Mouse (Mus musculus) embryonic facial prominence, embryonic 10.5 days (tissue): ENCODE results near the gene Otulin. TPM values are rescaled to one million over a fixed set of nuclear protein-coding genes. Genes with fewer than 3 reads are reported as not detected.
A peak's percentile ranks its signal among the peaks of the same experiment; 100 is the strongest.

Experiments
- DNase-seq: peaks from one replicate; pipeline ENCODE4 v3.0.0-alpha.2; 2017; ENCODE audit warnings: low spot score
- H3K27ac ChIP-seq: fragments of 300-500 bp; sonication (generic); replicated peaks from 2 replicates; pipeline ENCODE4 v1.5.1; 2016; ENCODE audit warnings: mild to moderate bottlenecking
- H3K27me3 ChIP-seq: fragments of 300-500 bp; sonication (generic); replicated peaks from 2 replicates; pipeline ENCODE4 v1.6.1; 2016; ENCODE audit warnings: low read depth, mild to moderate bottlenecking; ENCODE audit not compliant: poor library complexity, severe bottlenecking
- H3K36me3 ChIP-seq: fragments of 300-500 bp; sonication (generic); replicated peaks from 2 replicates; pipeline ENCODE4 v1.6.1; 2016; ENCODE audit warnings: mild to moderate bottlenecking, moderate library complexity
- H3K4me1 ChIP-seq: fragments of 300-500 bp; sonication (generic); 2 replicates; pipeline ENCODE4 v1.6.1; 2016
- H3K4me3 ChIP-seq: fragments of 300-500 bp; sonication (generic); 2 replicates; pipeline ENCODE4 v1.5.1; 2016; ENCODE audit warnings: mild to moderate bottlenecking, moderate library complexity
- H3K9me3 ChIP-seq: fragments of 300-500 bp; sonication (generic); 2 replicates; pipeline ENCODE4 v1.6.1; 2016; ENCODE audit warnings: mild to moderate bottlenecking
- WGBS: fragments of 180-500 bp; shearing (Covaris S2); methylation state at CpG from one replicate; pipeline ENCODE4 v1.1.7; 2016; 5-methylcytosine and 5-hydroxymethylcytosine counted together
- polyA plus RNA-seq: library from polyadenylated mRNA; unstranded; fragments of >200 nt; fragmentation: Nextera tagmentation; extraction: Ambion mirVana; gene quantifications from 2 replicates; pipeline ENCODE4 v1.2.1, GENCODE M21; 2016

Otulin gene
- 26.4 and 27.7 TPM in 2 replicates for polyA plus RNA-seq

- WGBS = 6% methylated on average over 56 of the region's 56 CpGs
- peak within 1 kb of the TSS; percentile 90 for H3K27ac ChIP-seq
- peaks cover 17% of the 10 kb centered on the region for H3K4me1 ChIP-seq
- peaks cover 20% of the 10 kb centered on the region for H3K36me3 ChIP-seq
- H3K27me3 ChIP-seq = no peaks in the 10 kb centered on the region
- peak within 1 kb of the TSS; percentile 85 for H3K4me3 ChIP-seq
- no peaks in the 10 kb centered on the region for H3K9me3 ChIP-seq
- peak; percentile 99 for DNase-seq
These were observed at the start of gene Otulin for GRCm38 (mm10) chr15:27630601-27631383. Gene Otulin (minus strand): TSS chr15:27630693.

- Histone ChIP-seq H3K9me3 (no peaks in the 10 kb centered on the region), H3K36me3 (no peaks in the 10 kb centered on the region)
These were observed 48.0 kb upstream of the Otulin start for GRCm38 (mm10) chr15:27678511-27678910.

GRCm38 (mm10) chr15:27677801-27678200 is 47.3 kb upstream of the Otulin start:
- Histone ChIP-seq H3K4me1 (peaks cover 36% of the 10 kb centered on the region), H3K9me3 (no peaks in the 10 kb centered on the region), H3K4me3 (no peak overlapping the region), H3K36me3 (no peaks in the 10 kb centered on the region), H3K27me3 (peaks cover 26% of the 10 kb centered on the region), H3K27ac (no peak overlapping the region)
- 89% methylated on average over 6 of the region's 6 CpGs for WGBS
- DNase-seq = no peak

More at GRCm38 (mm10) chr15:27678511-27678910, 48.0 kb upstream of the Otulin start:
- H3K27ac ChIP-seq = no peak overlapping the region
- H3K4me3 ChIP-seq = no peak overlapping the region
- peaks cover 38% of the 10 kb centered on the region for H3K4me1 ChIP-seq
- no peak for DNase-seq
- peaks cover 26% of the 10 kb centered on the region for H3K27me3 ChIP-seq
- 82% methylated on average over 9 of the region's 9 CpGs for WGBS

- Histone ChIP-seq H3K27me3 (peaks cover 26% of the 10 kb centered on the region), H3K36me3 (no peaks in the 10 kb centered on the region), H3K9me3 (no peaks in the 10 kb centered on the region), H3K27ac (no peak overlapping the region), H3K4me3 (no peak overlapping the region), H3K4me1 (peaks cover 31% of the 10 kb centered on the region)
- no peak for DNase-seq
- 52% methylated on average over 9 of the region's 9 CpGs for WGBS
These were observed 45.7 kb upstream of the Otulin start for GRCm38 (mm10) chr15:27676211-27676610.

- Histone ChIP-seq H3K27ac (no peak overlapping the region), H3K27me3 (peaks cover 19% of the 10 kb centered on the region), H3K4me3 (no peak overlapping the region), H3K4me1 (peaks cover 21% of the 10 kb centered on the region), H3K36me3 (no peaks in the 10 kb centered on the region), H3K9me3 (no peaks in the 10 kb centered on the region)
- WGBS = 92% methylated on average over 7 of the region's 7 CpGs
- DNase-seq = no peak
These were observed 44.6 kb upstream of the Otulin start for GRCm38 (mm10) chr15:27675122-27675521.

GRCm38 (mm10) chr15:27674041-27674440 is 43.5 kb upstream of the Otulin start:
- Histone ChIP-seq H3K4me3 (no peak overlapping the region), H3K4me1 (peaks cover 19% of the 10 kb centered on the region), H3K27me3 (peaks cover 14% of the 10 kb centered on the region; the same call in 1 of the 2 replicates), H3K9me3 (no peaks in the 10 kb centered on the region), H3K36me3 (no peaks in the 10 kb centered on the region), H3K27ac (no peak overlapping the region)
- DNase-seq = no peak
- WGBS = 86% methylated on average over 6 of the region's 6 CpGs

GRCm38 (mm10) chr15:27673151-27673550 is 42.7 kb upstream of the Otulin start:
- Histone ChIP-seq H3K4me3 (no peak overlapping the region), H3K4me1 (peaks cover 16% of the 10 kb centered on the region), H3K27me3 (peaks cover 8% of the 10 kb centered on the region; the same call in 1 of the 2 replicates), H3K36me3 (no peaks in the 10 kb centered on the region), H3K9me3 (no peaks in the 10 kb centered on the region), H3K27ac (no peak overlapping the region)
- DNase-seq = no peak
- 90% methylated on average over 6 of the region's 6 CpGs for WGBS

GRCm38 (mm10) chr15:27672259-27672658 is 41.8 kb upstream of the Otulin start:
- 64% methylated on average over 8 of the region's 8 CpGs for WGBS
- no peak for DNase-seq
- no peaks in the 10 kb centered on the region for H3K9me3 ChIP-seq
- H3K27ac ChIP-seq = no peak overlapping the region
- H3K27me3 ChIP-seq = peaks cover 5% of the 10 kb centered on the region; the same call in 1 of the 2 replicates
- H3K4me3 ChIP-seq = no peak overlapping the region
- H3K4me1 ChIP-seq = peaks cover 16% of the 10 kb centered on the region
- H3K36me3 ChIP-seq = no peaks in the 10 kb centered on the region

GRCm38 (mm10) chr15:27671612-27672245 is 41.2 kb upstream of the Otulin start:
- peaks cover 5% of the 10 kb centered on the region; the same call in 1 of the 2 replicates for H3K27me3 ChIP-seq
- 87% methylated on average over 10 of the region's 10 CpGs for whole genome bisulfite sequencing
- no peak overlapping the region for H3K27ac ChIP-seq
- no peaks in the 10 kb centered on the region for H3K36me3 ChIP-seq
- DNase-seq = no peak
- H3K9me3 ChIP-seq = no peaks in the 10 kb centered on the region
- H3K4me1 ChIP-seq = peaks cover 14% of the 10 kb centered on the region
- no peak overlapping the region for H3K4me3 ChIP-seq

GRCm38 (mm10) chr15:27670708-27671107 is 40.2 kb upstream of the Otulin start:
- H3K27ac ChIP-seq = no peak overlapping the region
- no peaks in the 10 kb centered on the region for H3K36me3 ChIP-seq
- no peak for DNase-seq
- H3K27me3 ChIP-seq = peaks cover 5% of the 10 kb centered on the region; the same call in 1 of the 2 replicates
- no peak overlapping the region for H3K4me3 ChIP-seq
- peaks cover 7% of the 10 kb centered on the region for H3K4me1 ChIP-seq
- 90% methylated on average over 8 of the region's 8 CpGs for WGBS
- H3K9me3 ChIP-seq = no peaks in the 10 kb centered on the region

- no peaks in the 10 kb centered on the region for H3K36me3 ChIP-seq
- no peaks in the 10 kb centered on the region for H3K27me3 ChIP-seq
- WGBS = 84% methylated on average over 12 of the region's 12 CpGs
- no peak for DNase-seq
- no peak overlapping the region for H3K4me3 ChIP-seq
- no peaks in the 10 kb centered on the region for H3K9me3 ChIP-seq
- H3K27ac ChIP-seq = no peak overlapping the region
- H3K4me1 ChIP-seq = peaks cover 13% of the 10 kb centered on the region
These were observed 39.5 kb upstream of the Otulin start for GRCm38 (mm10) chr15:27669931-27670411.

- Histone ChIP-seq H3K9me3 (no peaks in the 10 kb centered on the region), H3K4me3 (no peak overlapping the region), H3K27me3 (no peaks in the 10 kb centered on the region), H3K36me3 (no peaks in the 10 kb centered on the region), H3K4me1 (peaks cover 13% of the 10 kb centered on the region), H3K27ac (no peak overlapping the region)
- WGBS = 79% methylated on average over 4 of the region's 4 CpGs
- no peak for DNase-seq
These were observed 38.8 kb upstream of the Otulin start for GRCm38 (mm10) chr15:27669276-27669675.
